Mouse (Mus musculus) urinary bladder, postnatal 10 days (tissue): ENCODE measurements at regions not wholly inside any gene's neighbourhood (a gene's known extent, or its start where the extent isn't known, plus 50 kb on each side); places are given as distances from the start of the nearest gene placed in this dataset.

ENCODE experiments used
- DNase-seq: peaks from one replicate; pipeline ENCODE4 v3.0.0; 2022; ENCODE audit warnings: low spot score

DNA sequence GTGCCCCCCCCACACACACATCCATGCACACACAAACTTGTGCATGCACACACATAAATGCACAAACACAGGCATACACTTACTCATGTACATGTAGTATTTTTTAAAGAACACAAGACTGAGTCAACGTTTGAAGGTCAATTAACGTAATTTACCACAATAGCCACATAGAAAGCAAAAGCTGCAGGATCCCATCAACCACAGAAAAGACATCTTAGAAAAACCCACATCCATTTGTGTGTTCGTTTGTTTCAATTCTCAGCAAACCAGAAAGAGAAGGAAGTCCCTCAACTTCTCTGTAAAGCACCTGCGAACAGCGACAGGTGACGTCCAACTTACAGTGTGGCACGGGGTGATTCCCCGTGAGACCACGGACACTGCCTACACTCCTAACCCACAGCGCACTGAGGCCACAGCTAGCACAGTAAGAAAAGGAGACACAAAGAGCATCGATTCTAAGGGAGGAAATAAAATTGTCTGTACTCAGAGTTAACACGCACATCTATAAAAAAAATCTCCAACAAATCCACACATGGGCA is 53.8 kb downstream of the Dio3 start:
- no peak for DNase-seq

DNA sequence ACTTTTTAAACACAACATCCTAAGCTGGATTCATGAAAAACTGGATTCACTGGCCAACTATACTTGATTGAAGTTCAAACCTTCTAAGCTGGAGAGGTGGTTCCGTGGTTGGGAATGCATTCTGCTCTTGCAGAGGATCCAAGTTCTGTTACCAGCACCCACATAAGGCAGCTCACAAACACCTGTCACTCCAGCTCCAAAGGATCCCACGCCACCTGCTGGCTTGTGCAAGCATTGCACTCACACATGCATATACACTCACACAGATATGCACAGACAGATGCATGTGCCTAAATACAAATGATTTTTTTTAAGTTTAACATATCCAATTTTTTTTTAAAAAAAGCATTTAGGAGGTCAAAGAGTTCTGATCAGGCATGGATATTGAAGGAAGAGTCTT is 55.7 kb downstream of the Dio3 start:
- DNase-seq, result no peak

DNA sequence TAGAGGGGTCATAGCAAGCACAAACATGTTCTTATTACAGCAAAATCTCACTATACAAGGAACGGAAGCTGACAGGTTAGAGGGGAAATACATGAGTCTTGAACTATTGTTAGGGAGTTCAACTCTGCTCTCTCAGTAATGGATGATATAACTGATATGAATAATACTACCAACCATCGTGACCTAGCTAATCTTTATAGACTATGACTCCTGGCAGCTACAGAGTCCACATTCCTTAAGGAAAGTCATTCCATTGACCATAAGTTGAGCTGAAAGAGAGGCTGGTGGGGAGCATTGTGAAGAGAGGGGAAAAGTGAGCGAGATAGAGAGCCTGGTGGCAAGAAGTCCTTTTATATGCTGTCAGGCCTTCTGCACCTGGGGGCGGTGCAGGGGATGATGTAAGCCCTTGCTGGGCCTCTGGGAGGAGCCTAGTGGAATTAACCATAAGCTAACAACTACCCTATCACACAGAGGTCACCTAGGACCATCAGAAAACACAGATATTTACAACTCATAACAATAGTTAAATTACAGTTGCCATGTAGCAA is 65.5 kb downstream of the Dio3 start:
- DNase-seq, result no peak

DNA sequence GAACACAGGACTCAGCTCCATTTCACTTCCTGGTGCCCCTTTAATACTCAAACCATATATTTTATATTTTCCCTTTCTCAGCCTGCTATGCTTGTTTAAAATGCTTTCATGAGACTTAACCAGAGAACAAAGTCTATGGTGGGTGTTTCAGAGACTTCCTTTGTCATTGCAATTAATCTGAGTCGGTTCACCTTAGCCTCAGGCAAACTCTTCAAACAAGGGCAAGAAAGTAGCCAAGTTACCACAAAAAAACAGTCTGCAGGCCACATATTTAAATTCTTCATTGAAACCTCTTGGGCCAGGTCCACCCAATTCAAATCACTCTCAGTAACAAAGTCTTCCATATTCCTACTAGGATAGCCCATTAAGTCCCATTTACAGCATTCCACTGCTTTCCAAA is 70.8 kb downstream of the Dio3 start:
- no peak for DNase-seq

DNA sequence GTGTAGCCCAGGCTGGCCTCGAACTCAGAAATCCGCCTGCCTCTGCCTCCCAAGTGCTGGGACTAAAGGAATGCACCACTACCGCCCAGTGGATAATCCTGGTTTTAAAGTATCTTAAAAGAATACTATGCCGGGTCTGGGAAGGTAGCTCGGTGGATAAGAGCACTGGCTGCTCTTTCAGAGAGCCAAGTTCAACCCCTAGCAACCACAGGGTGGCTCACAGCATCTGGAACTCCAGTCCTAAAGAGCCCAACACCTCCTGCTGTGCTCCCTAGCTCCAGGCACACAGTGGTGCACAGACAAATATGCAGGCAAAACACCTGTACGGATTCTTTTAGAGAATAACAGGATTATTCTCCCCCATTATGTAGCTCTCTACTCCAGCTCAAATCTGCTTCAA is 77.0 kb downstream of the Dio3 start:
- DNase-seq, result no peak

DNA sequence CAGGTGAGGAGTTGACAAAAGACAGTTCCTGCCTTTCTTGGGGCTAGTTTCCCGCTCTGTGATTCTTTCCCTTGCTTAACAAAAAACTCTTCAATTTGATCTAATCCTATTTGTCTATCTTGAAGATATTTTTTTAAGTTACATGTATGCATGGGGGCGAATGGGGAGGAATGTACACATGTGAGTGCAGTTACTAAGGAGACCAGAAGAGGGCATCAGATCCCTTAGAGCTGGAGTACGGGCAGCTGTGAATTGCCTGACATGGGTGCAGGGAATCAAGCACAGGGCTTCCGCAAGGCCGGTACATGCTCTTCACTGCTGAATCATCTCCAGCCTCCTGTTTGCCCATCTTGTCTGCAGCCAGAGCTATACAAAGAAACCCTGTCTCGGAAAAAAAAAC is 79.8 kb upstream of the Ppp2r5c start:
- no peak for DNase-seq

DNA sequence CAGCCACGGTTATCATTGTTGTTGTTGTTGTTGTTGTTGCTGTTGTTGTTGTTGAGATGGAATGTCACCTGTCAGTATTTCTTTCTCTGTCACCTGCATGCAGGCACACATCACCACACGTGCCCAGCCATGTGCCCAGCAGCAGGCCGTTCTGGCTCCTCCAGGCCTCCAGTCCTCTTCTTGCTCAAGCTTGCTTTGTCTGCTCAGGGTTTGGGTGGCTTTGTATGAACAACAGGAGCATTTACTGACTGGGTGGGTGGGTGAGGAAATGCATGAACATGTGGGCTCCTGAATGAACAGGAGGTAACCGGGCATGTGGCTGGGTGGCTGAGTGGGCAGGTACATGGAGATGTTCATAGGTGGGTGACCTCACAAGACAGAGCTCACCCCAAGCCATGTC is 79.1 kb upstream of the Ppp2r5c start:
- no peak for DNase-seq

DNA sequence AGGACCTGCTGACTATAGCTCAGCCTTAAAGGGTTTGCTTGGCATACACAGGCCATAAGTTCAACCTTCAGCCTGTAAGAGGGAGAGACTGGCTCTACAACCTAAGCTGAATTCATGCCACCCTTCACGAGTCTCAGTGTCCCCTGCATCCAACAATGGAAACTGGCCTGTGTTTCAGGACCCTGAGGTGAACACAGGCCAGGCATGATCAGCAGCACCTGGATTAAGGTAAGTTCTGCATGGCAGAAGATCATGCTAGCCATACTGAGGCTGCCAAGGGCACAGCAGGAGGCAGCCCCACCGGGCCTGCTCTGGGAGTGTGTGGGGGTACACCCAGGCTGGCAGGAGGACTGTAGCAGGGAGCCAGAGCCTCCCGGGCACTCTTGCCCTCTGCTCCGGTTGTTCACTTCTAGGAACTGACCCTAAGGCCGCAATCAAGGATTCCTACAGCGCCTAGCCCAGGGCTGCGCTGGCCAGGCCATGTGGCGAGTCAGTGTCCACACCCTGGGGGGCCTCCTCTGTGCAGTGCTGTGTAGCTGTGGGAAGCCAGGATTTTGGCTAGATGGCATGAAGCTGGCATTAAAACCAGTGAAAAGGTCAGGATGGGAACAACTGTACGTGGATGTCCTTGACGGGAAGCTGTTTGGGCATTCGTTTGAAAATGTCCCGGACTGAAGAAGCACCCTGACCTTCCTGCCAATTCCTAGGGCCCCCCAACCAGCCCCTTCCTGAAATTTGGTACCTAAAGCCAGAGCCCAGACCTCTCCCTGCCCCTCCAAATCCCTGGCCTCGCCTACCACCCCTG is 74.8 kb upstream of the Ppp2r5c start:
- DNase-seq, result no peak

DNA sequence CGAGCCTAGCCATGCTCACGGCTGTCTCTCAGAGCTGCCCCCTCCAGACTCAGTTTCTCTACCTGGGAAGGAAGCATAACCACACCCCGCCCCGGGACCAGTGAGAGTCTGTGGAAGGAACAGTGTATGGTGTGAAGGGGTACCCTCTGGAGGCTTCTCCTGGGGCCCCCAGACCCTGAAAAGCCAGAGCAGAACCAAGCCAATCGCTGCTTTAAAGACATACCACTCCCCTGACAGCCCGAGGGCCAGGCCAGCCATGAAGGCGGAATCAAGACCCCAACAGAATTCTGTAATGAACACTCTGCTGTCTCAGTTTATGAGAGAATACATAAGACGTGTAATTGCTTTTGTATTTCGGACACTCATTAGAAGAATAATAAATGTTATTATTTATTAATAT is 73.9 kb upstream of the Ppp2r5c start:
- DNase-seq, result no peak

DNA sequence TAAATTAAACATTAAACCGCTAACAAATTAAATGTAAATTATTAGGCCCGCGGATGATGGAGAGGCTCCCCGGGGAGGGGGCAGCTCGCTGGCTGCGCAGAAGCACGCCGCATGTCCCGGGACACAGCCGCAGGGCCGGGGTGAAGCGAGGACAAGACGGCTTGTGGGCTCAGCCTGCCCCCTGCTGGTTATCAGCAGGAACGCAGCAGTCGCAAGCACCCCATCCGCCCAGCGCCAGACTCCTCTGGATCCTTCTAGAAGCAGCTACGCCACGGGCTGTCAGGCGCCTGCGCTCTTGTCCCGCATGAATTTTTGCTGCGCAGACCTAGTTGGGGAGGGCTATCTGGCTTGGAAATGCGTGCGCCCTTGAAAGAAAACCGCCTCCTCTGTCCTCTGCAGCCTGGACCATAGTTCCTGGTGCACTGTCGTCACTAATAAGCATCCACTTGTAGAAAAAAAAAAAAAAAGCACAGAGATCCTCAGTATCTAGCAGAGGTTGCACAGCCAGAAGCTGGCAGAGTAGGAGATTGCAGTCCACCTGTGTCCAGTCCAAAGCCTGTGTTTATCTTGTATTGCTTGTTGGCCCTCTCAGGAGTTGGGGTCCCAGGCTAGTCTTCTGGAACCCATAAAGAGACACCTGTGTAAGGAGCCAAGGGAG is 73.4 kb upstream of the Ppp2r5c start:
- peak; percentile 48 for DNase-seq

DNA sequence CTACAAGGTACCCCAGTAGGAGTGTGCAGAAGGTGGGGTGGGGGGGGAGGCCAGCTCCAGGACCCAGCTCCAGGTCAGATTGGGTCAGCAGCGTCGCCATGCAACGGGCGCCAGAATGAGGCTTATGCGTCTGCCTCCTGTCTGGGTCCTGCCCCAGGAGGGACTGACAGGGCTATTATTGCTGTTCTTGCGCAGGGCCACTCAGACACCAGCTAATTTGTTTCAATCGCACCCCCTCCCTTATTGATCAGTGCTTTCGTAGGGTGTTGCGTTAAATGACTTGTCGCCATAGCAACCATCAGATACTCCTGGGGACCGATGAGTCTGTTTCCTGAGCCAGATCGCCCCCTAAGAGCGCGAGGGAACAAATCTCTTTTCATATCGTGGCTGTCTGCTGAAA is 71.8 kb upstream of the Ppp2r5c start:
- DNase-seq, result no peak

DNA sequence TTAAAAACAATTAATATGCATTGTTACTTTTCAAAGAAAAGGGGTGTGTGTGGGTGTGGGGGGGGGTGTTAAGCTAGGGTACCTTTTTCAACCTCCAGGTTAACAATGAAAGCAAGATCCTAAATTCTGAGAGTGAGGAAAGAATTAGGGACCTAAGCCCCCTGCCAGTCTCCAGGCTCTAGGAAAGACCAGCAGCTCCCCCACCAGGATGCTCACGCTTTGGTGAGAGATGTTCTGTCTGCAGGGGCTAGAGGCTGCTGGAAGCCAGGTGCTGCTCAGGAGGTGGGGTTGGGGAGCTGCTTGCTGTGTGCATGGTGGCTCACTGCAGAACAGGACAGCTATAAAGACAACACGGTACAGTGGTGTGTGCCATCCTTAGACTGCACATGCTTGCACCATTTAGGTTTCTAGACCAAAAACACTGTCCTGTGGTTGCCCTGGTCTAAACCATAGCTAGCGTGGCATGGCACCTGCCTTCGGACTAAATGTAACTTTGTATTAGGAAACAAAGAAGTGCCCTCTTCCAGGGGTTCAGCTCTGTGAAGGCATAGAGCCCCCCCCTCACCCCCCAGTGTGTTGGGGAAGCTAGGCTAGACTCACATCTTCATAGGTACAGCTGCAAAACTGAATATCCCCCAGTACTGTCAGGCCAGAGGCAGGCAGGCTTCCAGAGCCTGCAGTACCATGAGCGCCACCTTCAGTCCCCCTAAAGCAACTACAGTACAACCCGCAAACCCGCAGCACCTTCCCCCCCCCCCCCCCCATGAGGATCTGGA is 70.7 kb upstream of the Ppp2r5c start:
- no peak for DNase-seq

DNA sequence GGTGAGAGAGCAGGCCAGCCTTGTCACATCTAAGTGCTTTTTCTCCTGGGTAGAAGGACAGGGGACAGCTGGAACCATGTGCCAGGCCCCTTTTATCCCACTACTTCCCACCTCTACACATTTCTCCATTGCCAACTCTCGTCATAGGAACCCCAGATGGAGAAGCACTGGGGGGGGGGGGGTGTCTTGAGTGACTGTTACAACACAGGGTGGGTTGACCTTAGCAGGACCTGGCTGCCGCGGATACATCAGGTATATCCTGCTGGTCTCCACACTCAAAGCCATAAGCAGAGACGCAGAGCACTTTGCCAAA is 70.1 kb upstream of the Ppp2r5c start:
- DNase-seq, result no peak

DNA sequence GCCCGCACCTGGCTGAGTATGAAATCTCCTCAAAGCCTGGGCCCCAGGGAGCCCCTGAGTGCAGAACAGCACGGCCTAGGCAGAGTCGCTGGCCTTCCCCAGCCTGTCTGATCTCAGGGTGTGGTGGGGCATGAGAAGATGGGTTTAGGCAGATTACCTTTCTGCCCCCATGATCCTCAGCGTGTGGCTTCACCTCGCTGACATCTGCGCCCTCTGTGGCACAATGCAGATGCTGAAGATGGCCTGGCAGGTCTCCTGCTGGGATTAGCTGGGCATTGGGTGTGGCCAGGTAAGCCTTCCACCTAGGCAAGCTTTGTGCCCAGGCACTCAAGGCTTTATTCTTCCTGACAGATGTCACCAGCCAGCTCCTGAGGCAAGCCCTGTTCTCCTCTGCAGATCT is 69.6 kb upstream of the Ppp2r5c start:
- DNase-seq, result no peak

DNA sequence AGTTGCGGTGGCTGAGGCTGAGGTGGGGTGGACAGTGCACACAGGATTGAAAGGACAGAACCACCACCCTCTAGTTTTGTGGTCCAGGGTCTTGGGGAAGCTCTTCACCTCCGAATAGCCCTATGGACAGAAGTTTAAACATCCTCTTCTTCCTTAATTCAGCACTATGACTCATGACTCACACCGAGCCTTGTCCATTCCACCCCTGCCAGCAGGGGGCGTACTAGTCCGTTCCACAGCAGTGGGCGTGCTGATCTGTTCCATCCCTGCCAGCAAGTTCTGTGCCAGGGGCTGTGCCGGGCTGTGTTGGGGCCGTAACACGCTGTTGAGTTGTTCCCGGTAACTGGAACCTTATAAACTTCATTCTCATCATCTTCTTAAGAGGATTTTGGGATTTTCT is 69.2 kb upstream of the Ppp2r5c start:
- peak; percentile 54 for DNase-seq

DNA sequence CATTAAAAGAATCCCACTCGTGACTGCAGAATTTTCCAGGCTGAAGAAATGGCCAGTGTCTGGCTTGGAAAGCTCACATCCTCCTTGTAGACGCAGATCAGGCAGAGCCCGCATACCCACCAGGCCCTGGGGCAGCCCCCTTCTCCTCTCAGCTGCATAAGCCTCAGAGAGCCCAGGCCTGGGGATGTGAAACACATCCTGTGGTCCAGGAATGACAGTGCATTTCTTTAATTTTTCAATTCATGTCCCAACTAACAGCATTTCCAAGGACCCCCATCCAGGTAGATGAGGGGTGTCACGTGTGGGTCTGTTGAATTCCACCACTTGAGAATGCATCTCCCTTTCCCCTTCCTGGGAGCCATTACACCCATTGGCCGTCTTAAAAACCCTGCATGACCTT is 68.6 kb upstream of the Ppp2r5c start:
- no peak for DNase-seq

DNA sequence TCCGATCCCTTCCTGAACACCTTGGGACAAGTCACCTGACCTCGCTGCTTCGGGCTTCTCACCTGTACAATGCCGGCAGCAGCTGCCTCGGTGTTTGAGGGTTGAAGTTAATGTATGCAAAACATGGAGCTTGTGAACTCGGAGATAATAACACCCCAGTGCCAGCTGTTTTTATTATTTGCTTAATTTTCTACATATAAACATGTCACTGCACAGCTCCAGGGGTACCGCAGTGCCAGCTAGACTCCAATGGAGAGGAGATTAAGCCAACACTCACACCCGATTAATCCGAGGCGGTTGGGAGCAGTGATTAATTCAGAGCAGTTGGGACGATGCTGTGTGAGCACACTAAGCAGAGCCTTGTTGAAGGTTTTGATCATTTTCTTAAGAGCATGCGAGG is 67.2 kb upstream of the Ppp2r5c start:
- no peak for DNase-seq

DNA sequence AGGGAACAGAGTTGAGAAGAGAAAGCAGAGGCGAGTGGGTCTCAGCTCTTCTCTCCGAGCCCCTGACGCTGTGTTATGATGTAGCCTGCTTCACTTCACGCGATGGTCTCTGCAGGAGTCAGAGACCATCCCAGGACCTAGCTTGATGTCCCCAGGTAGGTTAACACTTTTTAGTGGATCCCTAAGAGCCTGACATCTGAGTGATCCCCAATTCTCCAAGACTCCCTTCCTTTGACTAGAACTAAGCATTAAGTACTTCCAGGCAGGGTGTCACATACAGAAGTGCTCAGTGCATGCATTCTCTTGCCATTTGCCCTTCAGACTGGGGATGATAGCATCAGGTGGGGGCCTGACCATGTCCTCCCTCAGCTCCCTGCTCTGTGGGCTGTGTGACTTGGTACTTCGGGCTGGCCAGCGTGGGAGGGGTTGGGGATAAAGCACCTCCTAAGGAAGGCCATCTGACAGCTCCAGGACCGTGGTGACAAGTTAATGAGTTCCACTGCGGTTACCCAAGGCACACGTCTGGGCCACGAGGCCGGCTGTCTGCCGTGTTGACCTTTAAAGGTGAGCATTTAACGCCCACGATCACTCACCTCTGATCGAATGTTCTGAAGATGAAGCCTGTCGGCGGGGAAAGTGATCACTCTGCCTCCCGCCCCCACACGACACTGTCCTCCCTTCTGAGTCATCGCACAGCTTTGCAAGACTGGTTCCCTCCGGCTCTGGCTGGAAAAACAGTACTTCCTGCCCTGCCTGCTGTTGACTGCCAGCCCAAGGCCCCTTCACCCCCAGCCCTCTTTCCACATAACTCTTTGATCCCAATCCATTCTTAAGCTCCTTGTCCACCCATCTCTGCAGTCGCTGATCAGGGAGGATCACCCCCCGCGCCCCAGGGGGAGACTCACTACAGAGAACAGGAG is 65.8 kb upstream of the Ppp2r5c start:
- no peak for DNase-seq

DNA sequence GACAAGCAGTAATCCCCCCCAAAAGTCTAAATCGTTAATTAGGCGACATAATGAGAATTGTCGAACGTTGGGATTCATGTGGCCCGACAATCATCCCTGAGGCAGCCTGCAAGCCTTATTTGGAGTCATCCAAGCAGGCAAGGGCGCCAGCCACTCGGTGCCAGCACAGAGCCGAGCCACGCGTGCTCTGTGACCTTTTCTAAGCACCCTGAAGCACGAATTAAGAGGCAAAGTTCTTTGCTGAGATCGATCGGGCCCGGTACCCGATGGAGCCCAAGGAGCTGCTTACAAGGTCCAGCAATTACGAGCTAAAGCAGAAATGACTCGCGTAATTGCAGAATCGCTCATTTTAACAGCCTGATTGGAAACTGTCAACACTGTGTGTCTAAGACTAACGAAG is 61.9 kb upstream of the Ppp2r5c start:
- DNase-seq, result no peak

DNA sequence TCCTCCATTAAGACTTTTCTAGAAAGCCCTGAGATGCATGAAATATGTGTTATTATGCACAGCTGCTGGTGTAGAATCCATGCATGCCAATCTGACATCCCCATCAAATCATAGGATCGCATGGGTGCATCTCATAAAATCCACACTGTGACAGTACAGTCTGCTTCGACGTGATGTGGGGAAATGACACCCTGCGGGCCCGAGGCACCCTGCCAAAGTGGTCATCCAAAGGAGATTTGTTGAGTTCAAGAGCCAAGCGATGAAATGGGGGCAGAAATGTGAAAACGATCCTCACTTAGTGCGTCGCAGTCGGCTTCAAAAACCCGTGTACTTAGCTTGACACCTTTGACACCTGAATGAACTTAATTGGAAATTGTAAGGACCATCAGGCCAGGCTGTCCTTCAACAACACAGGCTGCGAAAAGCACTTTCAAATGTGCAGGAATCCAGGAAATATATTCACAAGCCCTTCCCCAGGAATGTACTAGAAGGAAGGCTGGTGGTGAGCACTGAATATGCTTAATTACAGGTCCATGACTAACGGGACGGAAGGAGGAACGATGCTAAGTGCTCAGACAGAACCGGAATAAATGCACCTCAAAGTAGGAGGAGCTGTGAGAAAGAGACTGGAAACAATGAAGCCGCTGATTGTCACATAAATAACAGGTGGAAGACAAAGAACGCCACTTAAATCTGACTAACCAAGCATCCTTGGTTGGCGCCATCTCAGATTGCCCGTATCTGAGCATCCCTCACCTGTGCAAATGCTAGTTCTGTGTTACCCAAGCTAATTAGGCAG is 60.9 kb upstream of the Ppp2r5c start:
- DNase-seq, result no peak

DNA sequence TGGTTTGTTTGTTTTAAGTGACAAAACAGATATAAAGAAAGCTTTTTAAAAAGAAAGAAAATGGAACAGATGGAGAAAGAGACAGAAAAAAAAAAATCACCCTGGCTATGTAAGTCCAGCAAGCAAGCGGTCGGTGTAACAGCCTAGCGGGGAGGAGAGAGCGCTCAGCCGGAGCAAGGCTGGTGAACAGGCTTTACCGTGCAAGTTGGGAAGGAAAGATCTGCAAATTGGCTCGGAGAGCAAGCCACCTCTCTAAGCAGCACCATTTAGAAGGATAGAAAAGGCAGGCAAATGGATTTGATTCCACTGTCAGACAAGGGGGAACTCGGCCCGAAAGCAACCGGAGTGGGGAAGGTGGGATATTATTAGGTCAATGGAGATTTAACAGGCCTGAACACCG is 59.9 kb upstream of the Ppp2r5c start:
- DNase-seq, result no peak
